Mouse (Mus musculus): ENCODE data around the gene C3. TPM values are rescaled to one million over a fixed set of nuclear protein-coding genes. Genes with fewer than 3 reads are reported as not detected.

C3 gene
- polyA plus RNA-seq, 1 experiment, result 170 TPM

- H3K4me3 ChIP-seq (ENCODE audit: extremely low read depth, insufficient read depth, insufficient read length), result no peak overlapping the region
- H3K4me1 ChIP-seq (ENCODE audit: control insufficient read depth, insufficient read depth, insufficient read length), result peaks cover 4% of the 10 kb centered on the region; the same call in 1 of the 2 replicates
- H3K27ac ChIP-seq (ENCODE audit: insufficient read depth, low read length), result no peak overlapping the region
- 63% methylated on average over 9 of the region's 9 CpGs for WGBS
- DNase-seq (ENCODE audit: low read depth in 1 of 2, low spot score in 2 of 2), result no peak
- no peaks in the 10 kb centered on the region for H3K27me3 ChIP-seq (ENCODE audit: control insufficient read depth, insufficient read depth, low read length)
- no peaks in the 10 kb centered on the region for H3K36me3 ChIP-seq (ENCODE audit: control insufficient read depth, insufficient read depth, low read length)
- TF ChIP-seq POLR2A (IDR thresholded peaks at IDR 0.05; ENCODE audit: low read depth, low read length) (no peak), CTCF (IDR thresholded peaks at IDR 0.05; ENCODE audit: extremely low read depth, insufficient read depth, insufficient read length, insufficient replicate concordance) (no peak)
These were observed 43.4 kb upstream of the C3 start for GRCm38 (mm10) chr17:57271301-57271700.

GRCm38 (mm10) chr17:57267556-57268126 is 39.7 kb upstream of the C3 start:
- Histone ChIP-seq H3K4me3 (ENCODE audit: extremely low read depth, insufficient read depth, insufficient read length) (no peak overlapping the region), H3K27ac (ENCODE audit: insufficient read depth, low read length) (no peak overlapping the region), H3K4me1 (ENCODE audit: control insufficient read depth, insufficient read depth, insufficient read length) (peaks cover 6% of the 10 kb centered on the region; the same call in 1 of the 2 replicates), H3K36me3 (ENCODE audit: control insufficient read depth, insufficient read depth, low read length) (no peaks in the 10 kb centered on the region), H3K27me3 (ENCODE audit: control insufficient read depth, insufficient read depth, low read length) (no peaks in the 10 kb centered on the region)
- TF ChIP-seq CTCF (IDR thresholded peaks at IDR 0.05; ENCODE audit: extremely low read depth, insufficient read depth, insufficient read length, insufficient replicate concordance) (no peak), POLR2A (IDR thresholded peaks at IDR 0.05; ENCODE audit: low read depth, low read length) (no peak)
- WGBS, result 86% methylated on average over 6 of the region's 6 CpGs
- no peak for DNase-seq (ENCODE audit: low read depth in 1 of 2, low spot score in 2 of 2)

- WGBS, result 44% methylated on average over 22 of the region's 22 CpGs
- Histone ChIP-seq H3K4me3 (ENCODE audit: extremely low read depth, insufficient read depth, insufficient read length) (no peak overlapping the region), H3K4me1 (ENCODE audit: control insufficient read depth, insufficient read depth, insufficient read length) (peaks cover 6% of the 10 kb centered on the region; the same call in 1 of the 2 replicates), H3K36me3 (ENCODE audit: control insufficient read depth, insufficient read depth, low read length) (no peaks in the 10 kb centered on the region), H3K27me3 (ENCODE audit: control insufficient read depth, insufficient read depth, low read length) (no peaks in the 10 kb centered on the region), H3K27ac (ENCODE audit: insufficient read depth, low read length) (no peak overlapping the region)
- no peak for TF ChIP-seq CTCF (IDR thresholded peaks at IDR 0.05; ENCODE audit: extremely low read depth, insufficient read depth, insufficient read length, insufficient replicate concordance)
- TF ChIP-seq POLR2A (IDR thresholded peaks at IDR 0.05; ENCODE audit: low read depth, low read length), result no peak
- peak in 1 of 2 experiments; percentile 46 for DNase-seq (ENCODE audit: low read depth in 1 of 2, low spot score in 2 of 2)
These were observed 37.3 kb upstream of the C3 start for GRCm38 (mm10) chr17:57264972-57265945.

- no peak overlapping the region for H3K4me3 ChIP-seq (ENCODE audit: extremely low read depth, insufficient read depth, insufficient read length)
- WGBS, result 25% methylated on average over 2 of the region's 2 CpGs
- no peaks in the 10 kb centered on the region for H3K36me3 ChIP-seq (ENCODE audit: control insufficient read depth, insufficient read depth, low read length)
These were observed 36.2 kb upstream of the C3 start for GRCm38 (mm10) chr17:57264164-57264563.

GRCm38 (mm10) chr17:57262901-57263550 is 35.1 kb upstream of the C3 start:
- Histone ChIP-seq H3K27ac (ENCODE audit: insufficient read depth, low read length) (no peak overlapping the region), H3K36me3 (ENCODE audit: control insufficient read depth, insufficient read depth, low read length) (no peaks in the 10 kb centered on the region), H3K27me3 (ENCODE audit: control insufficient read depth, insufficient read depth, low read length) (no peaks in the 10 kb centered on the region), H3K4me3 (ENCODE audit: extremely low read depth, insufficient read depth, insufficient read length) (no peak overlapping the region), H3K4me1 (ENCODE audit: control insufficient read depth, insufficient read depth, insufficient read length) (peaks cover 6% of the 10 kb centered on the region; the same call in 1 of the 2 replicates)
- 92% methylated on average over 17 of the region's 17 CpGs for WGBS
- TF ChIP-seq CTCF (IDR thresholded peaks at IDR 0.05; ENCODE audit: extremely low read depth, insufficient read depth, insufficient read length, insufficient replicate concordance), result no peak
- TF ChIP-seq POLR2A (IDR thresholded peaks at IDR 0.05; ENCODE audit: low read depth, low read length), result no peak
- no peak for DNase-seq (ENCODE audit: low read depth in 1 of 2, low spot score in 2 of 2)

More at GRCm38 (mm10) chr17:57264164-57264563, 36.2 kb upstream of the C3 start:
- no peaks in the 10 kb centered on the region for H3K27me3 ChIP-seq (ENCODE audit: control insufficient read depth, insufficient read depth, low read length)
- H3K27ac ChIP-seq (ENCODE audit: insufficient read depth, low read length), result no peak overlapping the region
- no peak for DNase-seq (ENCODE audit: low read depth in 1 of 2, low spot score in 2 of 2)
- TF ChIP-seq CTCF (IDR thresholded peaks at IDR 0.05; ENCODE audit: extremely low read depth, insufficient read depth, insufficient read length, insufficient replicate concordance) (no peak), POLR2A (IDR thresholded peaks at IDR 0.05; ENCODE audit: low read depth, low read length) (no peak)
- H3K4me1 ChIP-seq (ENCODE audit: control insufficient read depth, insufficient read depth, insufficient read length), result peaks cover 6% of the 10 kb centered on the region; the same call in 1 of the 2 replicates

GRCm38 (mm10) chr17:57261796-57262195 is 33.9 kb upstream of the C3 start:
- peaks cover 6% of the 10 kb centered on the region; the same call in 1 of the 2 replicates for H3K4me1 ChIP-seq (ENCODE audit: control insufficient read depth, insufficient read depth, insufficient read length)
- H3K36me3 ChIP-seq (ENCODE audit: control insufficient read depth, insufficient read depth, low read length), result 0 out of 2 replicates have a peak, but pooled peaks cover 2% of the 10 kb centered on the region
- H3K27me3 ChIP-seq (ENCODE audit: control insufficient read depth, insufficient read depth, low read length), result no peaks in the 10 kb centered on the region
- DNase-seq (ENCODE audit: low read depth in 1 of 2, low spot score in 2 of 2), result no peak
- H3K27ac ChIP-seq (ENCODE audit: insufficient read depth, low read length), result no peak overlapping the region
- 59% methylated on average over 1 of the region's 1 CpGs for WGBS
- TF ChIP-seq CTCF (IDR thresholded peaks at IDR 0.05; ENCODE audit: extremely low read depth, insufficient read depth, insufficient read length, insufficient replicate concordance) (no peak), POLR2A (IDR thresholded peaks at IDR 0.05; ENCODE audit: low read depth, low read length) (no peak)
- no peak overlapping the region for H3K4me3 ChIP-seq (ENCODE audit: extremely low read depth, insufficient read depth, insufficient read length)
